Mouse (Mus musculus): ENCODE data around the gene Ndufaf5. TPM values are rescaled to one million over a fixed set of nuclear protein-coding genes. Genes with fewer than 3 reads are reported as not detected.

Gene Ndufaf5
- polyA plus RNA-seq, 1 experiment, result 5.8 TPM

DNA sequence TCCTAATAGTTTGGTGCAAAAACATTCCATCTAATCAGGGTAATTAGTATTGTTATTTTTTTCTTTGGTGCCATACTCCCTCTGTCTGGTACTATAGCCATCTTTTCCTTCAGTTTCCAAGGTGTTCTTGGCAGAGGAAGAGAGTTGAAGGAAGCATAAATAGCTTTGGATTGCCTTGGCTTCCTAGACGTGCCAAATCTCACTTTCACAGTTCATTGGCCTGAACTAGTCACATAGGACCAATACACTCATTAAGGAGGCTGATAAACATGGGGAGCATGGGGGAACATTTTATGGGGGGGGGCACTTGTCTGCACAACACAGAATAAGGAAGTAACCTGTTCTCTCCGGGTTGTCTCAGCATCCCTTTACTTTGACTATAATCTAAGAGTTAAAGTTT, 45.0 kb downstream of the Ndufaf5 start:
- TF ChIP-seq CTCF (IDR thresholded peaks at IDR 0.05; ENCODE audit: borderline replicate concordance, control insufficient read depth, extremely low read depth, insufficient read depth, low read length, poor library complexity), result no peak
- no peak for TF ChIP-seq POLR2A (IDR thresholded peaks at IDR 0.05; ENCODE audit: control insufficient read depth, extremely low read depth, insufficient read depth, low read length, poor library complexity)
- DNase-seq, result no peak
- no peaks in the 10 kb centered on the region for H3K27me3 ChIP-seq (ENCODE audit: control insufficient read depth, insufficient read depth, low read length)
- H3K27ac ChIP-seq (ENCODE audit: control insufficient read depth, insufficient read depth, low read length), result no peak overlapping the region
- WGBS, result 70% methylated on average over 2 of the region's 2 CpGs
- no peaks in the 10 kb centered on the region for H3K4me1 ChIP-seq (replicated peaks; ENCODE audit: control insufficient read depth, insufficient read depth, low read length)
- no peak overlapping the region for H3K4me3 ChIP-seq (ENCODE audit: control insufficient read depth, insufficient read depth, low read length)
- H3K36me3 ChIP-seq (ENCODE audit: control insufficient read depth, insufficient read depth, low read length), result no peaks in the 10 kb centered on the region

GRCm38 (mm10) chr2:140215965-140216364, 45.5 kb downstream of the Ndufaf5 start:
- no peak overlapping the region for H3K27ac ChIP-seq (ENCODE audit: control insufficient read depth, insufficient read depth, low read length)
- no peak for TF ChIP-seq POLR2A (IDR thresholded peaks at IDR 0.05; ENCODE audit: control insufficient read depth, extremely low read depth, insufficient read depth, low read length, poor library complexity)
- no peak for TF ChIP-seq CTCF (IDR thresholded peaks at IDR 0.05; ENCODE audit: borderline replicate concordance, control insufficient read depth, extremely low read depth, insufficient read depth, low read length, poor library complexity)
- WGBS, result 80% methylated on average over 1 of the region's 1 CpGs
- H3K36me3 ChIP-seq (ENCODE audit: control insufficient read depth, insufficient read depth, low read length), result no peaks in the 10 kb centered on the region
- no peak for DNase-seq
- no peaks in the 10 kb centered on the region for H3K4me1 ChIP-seq (replicated peaks; ENCODE audit: control insufficient read depth, insufficient read depth, low read length)
- H3K27me3 ChIP-seq (ENCODE audit: control insufficient read depth, insufficient read depth, low read length), result no peaks in the 10 kb centered on the region
- H3K4me3 ChIP-seq (ENCODE audit: control insufficient read depth, insufficient read depth, low read length), result no peak overlapping the region

DNA sequence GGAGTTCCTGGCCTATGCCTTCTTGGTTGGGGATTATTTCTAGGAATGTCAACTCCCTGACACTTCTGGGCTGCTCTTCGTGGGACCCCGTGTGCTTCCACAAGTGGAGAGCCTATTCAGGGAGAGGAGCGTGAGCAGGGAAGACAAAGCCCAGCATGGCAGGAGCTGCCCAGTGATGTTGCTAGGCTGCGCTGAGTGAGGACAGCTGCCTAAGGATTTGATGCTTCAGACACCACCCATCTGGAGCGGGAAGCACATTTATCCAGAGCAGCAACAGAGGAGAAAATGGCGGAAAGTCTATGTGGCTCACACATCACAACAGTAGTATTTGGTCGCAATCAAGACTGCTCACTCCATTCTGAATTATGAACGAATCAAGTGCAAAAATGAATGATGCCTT, 49.9 kb downstream of the Ndufaf5 start:
- H3K4me1 ChIP-seq (replicated peaks; ENCODE audit: control insufficient read depth, insufficient read depth, low read length), result no peaks in the 10 kb centered on the region
- WGBS, result 87% methylated on average over 8 of the region's 8 CpGs
- TF ChIP-seq CTCF (IDR thresholded peaks at IDR 0.05; ENCODE audit: borderline replicate concordance, control insufficient read depth, extremely low read depth, insufficient read depth, low read length, poor library complexity), result no peak
- no peak for TF ChIP-seq POLR2A (IDR thresholded peaks at IDR 0.05; ENCODE audit: control insufficient read depth, extremely low read depth, insufficient read depth, low read length, poor library complexity)
- H3K36me3 ChIP-seq (ENCODE audit: control insufficient read depth, insufficient read depth, low read length), result no peaks in the 10 kb centered on the region
- H3K4me3 ChIP-seq (ENCODE audit: control insufficient read depth, insufficient read depth, low read length), result no peak overlapping the region
- DNase-seq, result no peak
- no peaks in the 10 kb centered on the region for H3K27me3 ChIP-seq (ENCODE audit: control insufficient read depth, insufficient read depth, low read length)
- H3K27ac ChIP-seq (ENCODE audit: control insufficient read depth, insufficient read depth, low read length), result no peak overlapping the region

DNA sequence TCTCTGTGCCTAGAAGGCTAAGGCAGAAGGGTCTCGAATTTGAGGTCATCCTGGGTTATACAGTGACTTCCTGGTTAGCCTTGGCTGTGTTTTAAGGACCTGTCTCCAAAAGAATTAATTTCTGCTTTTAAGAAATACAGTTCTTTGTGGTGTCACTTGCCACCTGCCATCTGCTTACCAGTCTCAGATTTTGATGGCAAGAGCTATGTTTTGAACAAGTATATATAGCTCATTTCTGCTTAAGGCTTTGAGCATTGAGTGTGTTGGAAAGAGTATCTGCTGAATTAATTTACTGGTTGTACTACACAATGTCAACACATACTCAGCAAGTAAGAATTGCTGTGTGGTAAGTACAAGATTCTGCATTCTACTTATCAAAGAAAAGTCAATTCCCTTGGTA, 59.8 kb downstream of the Ndufaf5 start:
- no peak for TF ChIP-seq CTCF (IDR thresholded peaks at IDR 0.05; ENCODE audit: borderline replicate concordance, control insufficient read depth, extremely low read depth, insufficient read depth, low read length, poor library complexity)
- no peak for TF ChIP-seq POLR2A (IDR thresholded peaks at IDR 0.05; ENCODE audit: control insufficient read depth, extremely low read depth, insufficient read depth, low read length, poor library complexity)
- Histone ChIP-seq H3K4me1 (replicated peaks; ENCODE audit: control insufficient read depth, insufficient read depth, low read length) (no peaks in the 10 kb centered on the region), H3K27me3 (ENCODE audit: control insufficient read depth, insufficient read depth, low read length) (no peaks in the 10 kb centered on the region), H3K36me3 (ENCODE audit: control insufficient read depth, insufficient read depth, low read length) (no peaks in the 10 kb centered on the region), H3K4me3 (ENCODE audit: control insufficient read depth, insufficient read depth, low read length) (no peak overlapping the region), H3K27ac (ENCODE audit: control insufficient read depth, insufficient read depth, low read length) (no peak overlapping the region)
- WGBS, result 61% methylated on average over 1 of the region's 1 CpGs
- no peak for DNase-seq

GRCm38 (mm10) chr2:140237245-140237644, 66.8 kb downstream of the Ndufaf5 start:
- no peaks in the 10 kb centered on the region for H3K27me3 ChIP-seq (ENCODE audit: control insufficient read depth, insufficient read depth, low read length)
- TF ChIP-seq POLR2A (IDR thresholded peaks at IDR 0.05; ENCODE audit: control insufficient read depth, extremely low read depth, insufficient read depth, low read length, poor library complexity) (no peak), CTCF (IDR thresholded peaks at IDR 0.05; ENCODE audit: borderline replicate concordance, control insufficient read depth, extremely low read depth, insufficient read depth, low read length, poor library complexity) (no peak)
- no peak for DNase-seq
- 73% methylated on average over 6 of the region's 6 CpGs for WGBS
- H3K4me1 ChIP-seq (replicated peaks; ENCODE audit: control insufficient read depth, insufficient read depth, low read length), result no peaks in the 10 kb centered on the region
- no peak overlapping the region for H3K4me3 ChIP-seq (ENCODE audit: control insufficient read depth, insufficient read depth, low read length)
- H3K27ac ChIP-seq (ENCODE audit: control insufficient read depth, insufficient read depth, low read length), result no peak overlapping the region
- H3K36me3 ChIP-seq (ENCODE audit: control insufficient read depth, insufficient read depth, low read length), result no peaks in the 10 kb centered on the region

GRCm38 (mm10) chr2:140242398-140242797, 71.9 kb downstream of the Ndufaf5 start:
- Histone ChIP-seq H3K27ac (ENCODE audit: control insufficient read depth, insufficient read depth, low read length) (no peak overlapping the region), H3K27me3 (ENCODE audit: control insufficient read depth, insufficient read depth, low read length) (no peaks in the 10 kb centered on the region), H3K4me1 (replicated peaks; ENCODE audit: control insufficient read depth, insufficient read depth, low read length) (no peaks in the 10 kb centered on the region), H3K36me3 (ENCODE audit: control insufficient read depth, insufficient read depth, low read length) (no peaks in the 10 kb centered on the region), H3K4me3 (ENCODE audit: control insufficient read depth, insufficient read depth, low read length) (no peak overlapping the region)
- TF ChIP-seq POLR2A (IDR thresholded peaks at IDR 0.05; ENCODE audit: control insufficient read depth, extremely low read depth, insufficient read depth, low read length, poor library complexity) (no peak), CTCF (IDR thresholded peaks at IDR 0.05; ENCODE audit: borderline replicate concordance, control insufficient read depth, extremely low read depth, insufficient read depth, low read length, poor library complexity) (no peak)
- DNase-seq, result no peak
- 87% methylated on average over 5 of the region's 5 CpGs for WGBS

- DNase-seq, result no peak
- Histone ChIP-seq H3K27ac (ENCODE audit: control insufficient read depth, insufficient read depth, low read length) (no peak overlapping the region), H3K27me3 (ENCODE audit: control insufficient read depth, insufficient read depth, low read length) (no peaks in the 10 kb centered on the region), H3K36me3 (ENCODE audit: control insufficient read depth, insufficient read depth, low read length) (no peaks in the 10 kb centered on the region), H3K4me1 (replicated peaks; ENCODE audit: control insufficient read depth, insufficient read depth, low read length) (no peaks in the 10 kb centered on the region), H3K4me3 (ENCODE audit: control insufficient read depth, insufficient read depth, low read length) (no peak overlapping the region)
- 97% methylated on average over 5 of the region's 5 CpGs for WGBS
- no peak for TF ChIP-seq CTCF (IDR thresholded peaks at IDR 0.05; ENCODE audit: borderline replicate concordance, control insufficient read depth, extremely low read depth, insufficient read depth, low read length, poor library complexity)
- TF ChIP-seq POLR2A (IDR thresholded peaks at IDR 0.05; ENCODE audit: control insufficient read depth, extremely low read depth, insufficient read depth, low read length, poor library complexity), result no peak
These were observed 72.7 kb downstream of the Ndufaf5 start for GRCm38 (mm10) chr2:140243105-140243504.

Other genes starting within 250 kb of the Ndufaf5 start
- gene Tasp1, start 103.8 kb upstream of the Ndufaf5 start, polyA plus RNA-seq (2012; rRNA removed), result 6.5 and 7.1 TPM in 2 replicates
- gene Gm17374, start 18.6 kb upstream of the Ndufaf5 start, polyA plus RNA-seq (2012; rRNA removed), result not detected in 2 replicates
- 0.87 and 1.7 TPM in 2 replicates for gene Esf1, start 85 bp upstream of the Ndufaf5 start, polyA plus RNA-seq (2012; rRNA removed)
- gene Sel1l2, start 219.1 kb downstream of the Ndufaf5 start, polyA plus RNA-seq (2012; rRNA removed), result 0.05 TPM in 1 of 2 replicates, not detected in the other
- gene Macrod2, start 224.7 kb downstream of the Ndufaf5 start, polyA plus RNA-seq (2012; rRNA removed), result 2.3 and 4.3 TPM in 2 replicates

All from thymus, adult 2 months (tissue).